Mouse (Mus musculus) embryo, embryonic 11.5 days (tissue): ENCODE data around the gene Zfp788.
"Not testable (repeated sequence)": the region's sequence is repeated elsewhere in the genome, so short reads cannot be mapped to it uniquely, and the experiment has no call there.

Experiments
- DNase-seq: peaks from one replicate; pipeline ENCODE4 v3.0.0-alpha.2; 2012; ENCODE audit warnings: low read depth, low spot score

Zfp788 gene

GRCm38 (mm10) chr7:41632409-41633220 lies at the start of gene Zfp788:
Zfp788 (plus strand) TSS chr7:41633203.
- peak; percentile 82 for DNase-seq

- DNase-seq: not testable (repeated sequence)
Observed at GRCm38 (mm10) chr7:41587831-41588230, 45.2 kb upstream of the Zfp788 start.

DNA sequence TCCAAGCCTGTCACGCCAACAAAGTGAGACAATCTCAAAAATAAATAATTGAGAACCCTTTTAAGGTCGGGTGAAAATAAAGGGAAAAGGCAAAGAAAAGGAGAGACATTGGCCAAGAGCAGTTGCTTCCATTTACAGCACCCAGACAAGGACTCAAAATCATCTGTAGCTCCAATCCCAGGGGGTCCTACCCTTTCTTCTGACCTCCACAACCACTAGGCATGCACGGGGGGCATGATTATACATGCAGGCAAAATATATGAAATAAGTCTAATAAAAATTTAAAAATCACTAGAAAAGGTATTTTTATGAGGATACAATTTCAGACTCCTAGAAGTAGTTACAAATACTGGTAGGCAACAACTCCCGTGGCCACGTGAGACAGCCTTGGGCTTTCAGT lies 34.4 kb upstream of the Zfp788 start:
- no peak for DNase-seq

DNA sequence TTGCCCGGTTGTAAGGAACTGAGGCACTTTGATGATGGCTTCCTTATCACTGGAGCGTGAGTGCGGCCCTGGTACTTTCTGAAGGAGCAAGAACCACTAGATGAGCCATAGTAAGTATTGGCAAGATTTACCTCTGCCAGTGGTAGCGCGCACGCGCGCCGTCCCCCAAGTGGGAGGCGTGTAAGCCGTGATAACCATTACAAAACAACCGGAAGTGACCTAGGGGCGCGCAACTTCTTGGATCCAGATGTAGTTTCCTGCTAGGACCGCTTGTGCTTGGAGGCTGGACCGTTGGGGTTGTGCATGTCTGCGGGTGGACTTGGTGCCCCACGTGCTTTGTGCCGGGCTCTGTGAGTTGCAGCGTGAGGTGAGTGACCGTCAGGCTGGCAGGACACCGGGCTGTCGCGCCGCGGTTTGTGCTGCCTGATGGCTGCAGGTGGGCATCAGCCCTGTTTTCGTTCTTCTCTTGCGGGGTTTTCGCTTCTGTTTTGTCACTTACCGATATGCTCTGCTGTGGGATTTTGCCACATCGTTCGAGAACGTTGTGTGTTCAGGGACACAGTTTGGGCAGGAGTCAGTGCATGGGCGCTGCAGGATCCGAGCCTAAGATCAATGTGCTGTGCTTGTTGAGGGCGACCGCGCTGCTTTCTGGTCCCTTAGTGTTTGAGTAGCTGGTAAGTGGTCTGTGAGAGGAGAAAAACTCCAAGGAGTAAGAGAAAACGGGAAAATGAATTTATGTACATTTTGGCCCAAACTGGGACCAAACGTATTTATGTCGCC lies 33.8 kb upstream of the Zfp788 start, which contains the start of gene 2610021A01Rik:
2610021A01Rik (plus strand) TSS at position 197 of the 780 bp plus-strand sequence.
- peak; percentile 83 for DNase-seq

DNA sequence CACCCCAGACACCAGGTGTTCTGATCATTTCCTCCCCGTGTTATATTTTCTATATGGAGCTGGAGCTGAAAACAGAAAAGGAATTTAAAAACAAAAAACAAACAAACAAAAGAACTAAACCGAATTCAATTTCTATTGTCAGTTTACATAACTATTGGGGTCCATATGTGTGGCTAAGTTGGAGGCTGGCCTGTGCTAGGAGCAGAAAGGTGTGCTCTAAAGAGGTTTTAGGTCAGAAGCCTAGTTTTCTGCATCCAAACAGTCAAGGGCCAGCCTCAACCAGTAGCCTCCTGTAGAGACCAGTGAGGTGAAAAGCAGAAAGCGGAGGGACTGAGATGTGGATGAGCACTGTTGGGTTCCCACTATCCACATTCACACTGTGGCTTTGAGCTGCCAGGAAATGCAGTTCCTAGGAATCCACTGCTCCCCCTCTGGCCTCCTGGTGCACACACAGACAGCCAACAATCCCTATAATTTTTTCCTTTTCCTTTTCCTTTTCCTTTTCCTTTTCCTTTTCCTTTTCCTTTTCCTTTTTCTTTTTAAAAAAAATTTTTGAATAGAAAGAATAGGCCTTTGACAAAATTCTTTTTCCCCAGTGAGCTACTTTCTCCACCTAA lies 33.0 kb upstream of the Zfp788 start:
- DNase-seq: no peak

DNA sequence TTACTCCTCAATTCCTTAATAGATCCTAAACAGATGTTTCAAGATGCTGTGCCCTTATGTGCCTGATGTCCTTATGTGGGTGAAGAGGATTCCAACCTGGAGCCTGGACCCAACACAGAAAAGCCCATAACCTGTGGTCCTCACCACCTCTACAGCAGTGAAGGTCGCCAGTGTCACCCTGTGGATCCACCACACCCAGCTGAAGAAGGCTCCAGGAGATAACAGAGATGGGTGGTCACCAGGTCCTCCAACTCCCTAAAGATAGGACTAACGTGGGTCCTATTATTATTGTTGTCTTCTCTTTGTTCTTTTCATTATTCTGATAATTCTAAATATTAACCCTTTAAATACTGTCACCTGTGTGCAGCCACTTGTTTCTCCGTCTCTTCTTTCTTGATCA lies 21.3 kb upstream of the Zfp788 start:
- no peak for DNase-seq

DNA sequence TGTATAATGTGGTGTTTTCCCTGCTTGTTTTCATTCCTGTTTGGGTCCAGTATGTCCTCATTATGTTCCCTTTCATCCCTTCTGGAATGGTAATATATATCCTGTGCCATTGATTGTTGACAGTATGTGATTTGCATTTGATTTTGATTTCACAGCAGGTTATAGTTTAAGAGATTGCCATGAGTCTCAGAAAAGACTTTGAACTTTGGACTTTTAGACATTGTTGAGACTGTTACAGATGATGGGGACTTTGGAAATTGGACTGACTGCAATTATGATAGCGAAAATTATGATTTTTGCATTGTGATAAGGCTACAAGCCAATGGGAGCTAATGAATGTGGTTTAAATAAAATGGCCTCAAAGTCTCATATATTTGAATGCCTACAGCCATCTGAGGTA lies 16.8 kb upstream of the Zfp788 start:
- DNase-seq: not testable (repeated sequence)

DNA sequence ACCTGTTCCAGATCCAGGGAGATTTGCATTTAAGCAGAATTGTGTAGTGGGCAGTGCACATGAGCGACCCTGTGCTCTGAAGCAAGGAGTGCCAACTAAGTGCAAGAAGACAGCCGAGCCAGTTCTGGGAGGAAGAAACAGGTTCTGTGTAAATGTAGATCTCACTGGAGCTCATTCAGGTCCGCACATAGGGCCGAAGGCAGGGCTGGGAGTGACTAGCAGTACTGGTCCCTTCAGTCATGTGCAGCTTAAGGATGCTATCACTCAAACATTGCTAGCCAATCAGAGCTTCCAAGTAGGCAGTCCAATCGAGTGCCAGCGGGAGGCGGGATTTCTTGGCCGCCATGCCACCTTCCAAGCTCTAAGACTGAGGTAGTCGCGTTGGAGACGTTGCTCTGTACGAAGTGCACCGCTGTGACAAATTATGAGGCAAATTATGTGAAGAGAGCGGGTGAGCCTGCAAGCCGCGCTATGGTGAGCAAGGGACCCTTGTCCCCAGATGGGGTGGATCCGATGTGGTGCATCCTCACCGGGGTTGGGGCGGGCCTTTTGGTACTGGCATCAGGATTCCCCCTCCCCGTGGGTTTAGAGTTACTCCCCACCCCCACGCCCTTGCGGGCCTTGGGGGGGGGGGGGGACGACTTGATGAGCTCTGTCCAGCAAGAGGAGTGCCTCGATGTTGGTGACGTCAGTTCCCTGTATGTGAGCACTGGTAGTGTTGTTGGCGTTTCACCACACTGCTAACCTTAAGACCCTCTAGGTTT lies 400 bp downstream of the Zfp788 start:
- DNase-seq: peak; percentile 85

GRCm38 (mm10) chr7:41674326-41674725 lies 41.3 kb downstream of the Zfp788 start:
- DNase-seq: not testable (repeated sequence)
